8 mouse cellular contexts compared by ENCODE assay signal in genomic region chr13:36117143-36118014, GRCm38 (mm10). TPM values are rescaled to one million over a fixed set of nuclear protein-coding genes. Genes with fewer than 3 reads are reported as not detected.
A peak's percentile ranks its signal among the peaks of the same experiment; 100 is the strongest.
DNase-seq lines count a peak whose midpoint lies in the region; ATAC-seq and TF ChIP-seq lines count a peak whose summit lies in the region.

Fars2 (plus strand) TSS chr13:36117412.
Lyrm4 (minus strand) TSS chr13:36117526.

- peaks cover 21% of the 10 kb centered on the region for H3K4me1 ChIP-seq in hindbrain, embryonic 13.5 days (replicated peaks)

- peak within 1 kb of the TSS; percentile 86 for H3K4me2 ChIP-seq in hindbrain, embryonic 13.5 days

- H3K9me3 ChIP-seq in hindbrain, embryonic 13.5 days: no peaks in the 10 kb centered on the region

- in situ Hi-C loops in Patski (cut with MboI; ENCODE audit: low pct_unique_long_range_greater_than_20kb): loop anchor here (5.0 kb wide), 1 partner anchor 95 kb away; no protein-coding TSS in a partner anchor

- DNase-seq in Patski (ENCODE audit: low read depth, low spot score): peak; percentile 65
- peak; percentile 96 to 97 for DNase-seq in cerebellum, postnatal 14 days
- peak; percentile 91 to 95 for DNase-seq in frontal cortex, postnatal 14 days (ENCODE audit: low spot score in 2 of 2)
- DNase-seq in layer of hippocampus, postnatal 25 days (ENCODE audit: extremely low spot score in 1 of 2, low spot score in 1 of 2): peak; percentile 88 to 98
- DNase-seq in lung, postnatal 25 days (ENCODE audit: low spot score): peak; percentile 97
- peak; percentile 95 for DNase-seq in retina, embryonic 14.5 days (ENCODE audit: low spot score)
- DNase-seq in thymus, postnatal 4 days: peak; percentile 99

- peak within 1 kb of the TSS; percentile 61 for H3K4me3 ChIP-seq in hindbrain, embryonic 13.5 days

- no peak for TF ChIP-seq CTCF in Patski (IDR thresholded peaks at IDR 0.05)

- H3K27ac ChIP-seq in hindbrain, embryonic 13.5 days: peak within 1 kb of the TSS; percentile 96

- H3K27me3 ChIP-seq in Patski: no peaks in the 10 kb centered on the region
- no peaks in the 10 kb centered on the region for H3K27me3 ChIP-seq in hindbrain, embryonic 13.5 days

- H3K36me3 ChIP-seq in hindbrain, embryonic 13.5 days: no peaks in the 10 kb centered on the region

- CTCF ChIA-PET in Patski (lab: Charles Lee): interaction anchor here (1.6 kb wide), 1 partner anchor 19 kb away, joined by 3 read pairs; no protein-coding TSS in a partner anchor

- peak within 1 kb of the TSS; percentile 83 for H3K9ac ChIP-seq in hindbrain, embryonic 13.5 days

- POLR2A ChIA-PET in Patski (lab: Charles Lee): interaction anchor here (0.7 to 0.9 kb wide), 3 partner anchors 13 to 159 kb away, joined by 3 to 6 read pairs (median 4); no protein-coding TSS in a partner anchor

- peak; percentile 97 for ATAC-seq in Patski
- ATAC-seq in hindbrain, embryonic 13.5 days (ENCODE audit: low FRiP score): peak; percentile 99

- WGBS in hindbrain, embryonic 13.5 days: under 1% methylated on average over 74 of the region's 75 CpGs

RNA-seq across cellular contexts. Expression of gene Fars2, which starts in this region (rescaled TPM):
- 31.4 TPM for polyA plus RNA-seq in Patski (2021)
- 28.0 and 33.5 TPM in 2 replicates for polyA plus RNA-seq in hindbrain, embryonic 13.5 days (2015; fragmentation: Nextera tagmentation; extraction: Ambion mirVana)
- 10 to 100 TPM; 33.8 to 37.6 TPM for total RNA-seq in layer of hippocampus, postnatal 25 days (2021)

RNA-seq across cellular contexts. Expression of gene Lyrm4, which starts in this region (rescaled TPM):
- polyA plus RNA-seq in Patski (2021): 13.1 TPM
- 33.6 and 35.7 TPM in 2 replicates for polyA plus RNA-seq in hindbrain, embryonic 13.5 days (2015; fragmentation: Nextera tagmentation; extraction: Ambion mirVana)
- total RNA-seq in layer of hippocampus, postnatal 25 days (2021): 10 to 100 TPM; 20.8 to 21.7 TPM

Comparison
In these comparisons a context has a peak if more than half of its experiments do, and no peak if none do; other contexts are left out.
1. Peak in every context shown above with its lines: DNase-seq, ATAC-seq, H3K4me3 ChIP-seq and H3K27ac ChIP-seq.